Mouse (Mus musculus): Measurements from ENCODE around the gene Fgfr2.
"Not testable (repeated sequence)": the region's sequence is repeated elsewhere in the genome, so short reads cannot be mapped to it uniquely, and the experiment has no call there.

The Fgfr2 gene

GRCm38 (mm10) chr7:132442133-132442763 is 680.9 kb downstream of the Fgfr2 start:
- DNase-seq (ENCODE audit: extremely low spot score, low read depth, low spot score), result not testable (repeated sequence)

GRCm38 (mm10) chr7:132439916-132440315 is 683.2 kb downstream of the Fgfr2 start:
- no peak for DNase-seq (ENCODE audit: extremely low spot score, low read depth, low spot score)

GRCm38 (mm10) chr7:132438060-132438459 is 685.1 kb downstream of the Fgfr2 start:
- DNase-seq (ENCODE audit: extremely low spot score, low read depth, low spot score), result no peak

- DNase-seq (ENCODE audit: extremely low spot score, low read depth, low spot score), result no peak
These were observed 685.7 kb downstream of the Fgfr2 start for GRCm38 (mm10) chr7:132437431-132437830.

- no peak for DNase-seq (ENCODE audit: extremely low spot score, low read depth, low spot score)
These were observed 687.6 kb downstream of the Fgfr2 start for GRCm38 (mm10) chr7:132435486-132436055.

- DNase-seq (ENCODE audit: extremely low spot score, low read depth, low spot score), result no peak
These were observed 693.8 kb downstream of the Fgfr2 start for GRCm38 (mm10) chr7:132429324-132429723.

GRCm38 (mm10) chr7:132428308-132428707 is 694.8 kb downstream of the Fgfr2 start:
- DNase-seq (ENCODE audit: extremely low spot score, low read depth, low spot score), result no peak

GRCm38 (mm10) chr7:132426069-132426468 is 697.1 kb downstream of the Fgfr2 start:
- DNase-seq (ENCODE audit: extremely low spot score, low read depth, low spot score), result no peak

- DNase-seq (ENCODE audit: extremely low spot score, low read depth, low spot score), result no peak
These were observed 697.7 kb downstream of the Fgfr2 start for GRCm38 (mm10) chr7:132425364-132425999.

GRCm38 (mm10) chr7:132423570-132423969 is 699.6 kb downstream of the Fgfr2 start:
- DNase-seq (ENCODE audit: extremely low spot score, low read depth, low spot score), result no peak

GRCm38 (mm10) chr7:132419378-132420255 is 703.5 kb downstream of the Fgfr2 start:
- no peak for DNase-seq (ENCODE audit: extremely low spot score, low read depth, low spot score)

GRCm38 (mm10) chr7:132416866-132417265 is 706.3 kb downstream of the Fgfr2 start:
- no peak for DNase-seq (ENCODE audit: extremely low spot score, low read depth, low spot score)

GRCm38 (mm10) chr7:132415866-132416265 is 707.3 kb downstream of the Fgfr2 start:
- no peak for DNase-seq (ENCODE audit: extremely low spot score, low read depth, low spot score)

GRCm38 (mm10) chr7:132412520-132412919 is 710.6 kb downstream of the Fgfr2 start:
- no peak for DNase-seq (ENCODE audit: extremely low spot score, low read depth, low spot score)

- no peak for DNase-seq (ENCODE audit: extremely low spot score, low read depth, low spot score)
These were observed 711.4 kb downstream of the Fgfr2 start for GRCm38 (mm10) chr7:132411708-132412107.

GRCm38 (mm10) chr7:132410958-132411357 is 712.2 kb downstream of the Fgfr2 start:
- DNase-seq (ENCODE audit: extremely low spot score, low read depth, low spot score), result no peak

GRCm38 (mm10) chr7:132409890-132410289 is 713.3 kb downstream of the Fgfr2 start:
- no peak for DNase-seq (ENCODE audit: extremely low spot score, low read depth, low spot score)

- no peak for DNase-seq (ENCODE audit: extremely low spot score, low read depth, low spot score)
These were observed 720.6 kb downstream of the Fgfr2 start for GRCm38 (mm10) chr7:132402377-132403084.

- DNase-seq (ENCODE audit: extremely low spot score, low read depth, low spot score), result no peak
These were observed 724.7 kb downstream of the Fgfr2 start for GRCm38 (mm10) chr7:132398487-132398886.

GRCm38 (mm10) chr7:132396661-132397322 is 726.4 kb downstream of the Fgfr2 start:
- DNase-seq (ENCODE audit: extremely low spot score, low read depth, low spot score), result no peak
